Comparison of ENCODE assay signal across 7 mouse cellular contexts in the genomic region with DNA sequence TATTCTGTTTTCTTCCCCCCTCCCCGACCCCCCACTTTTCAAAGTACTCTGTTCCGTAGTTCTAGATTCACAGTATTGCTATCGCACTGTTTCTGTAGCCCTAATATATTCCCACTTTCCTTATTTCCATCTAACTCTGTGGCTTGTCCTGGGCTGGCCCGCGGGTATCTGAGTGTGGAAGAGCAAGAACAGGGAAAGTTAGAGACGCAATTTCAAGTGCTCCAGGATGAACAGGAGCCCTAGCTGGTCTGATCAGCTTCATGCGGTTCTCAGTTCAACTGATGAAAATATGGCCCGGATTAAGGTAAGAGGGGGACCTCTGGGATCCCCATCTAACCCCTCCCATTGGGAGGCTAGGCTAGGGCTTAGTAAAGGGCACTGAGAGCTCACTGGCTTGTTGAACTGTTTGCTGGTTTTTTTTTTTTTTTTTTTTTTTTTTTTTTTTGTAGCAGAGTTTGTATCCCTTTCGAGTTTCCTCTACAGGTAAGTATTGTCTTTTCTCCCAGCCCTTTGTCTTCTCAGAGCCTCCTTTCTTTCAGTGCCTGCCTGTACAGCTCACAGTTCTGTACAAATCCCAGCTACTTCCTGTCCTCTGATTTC. TPM values are rescaled to one million over a fixed set of nuclear protein-coding genes. Genes with fewer than 3 reads are reported as not detected.
DNase-seq lines count a peak whose midpoint lies in the region; ATAC-seq and TF ChIP-seq lines count a peak whose summit lies in the region.

No protein-coding gene starts in this region.

- WGBS in lung, adult 2 months = 4% methylated on average over 9 of the region's 9 CpGs
- 8% methylated on average over 9 of the region's 9 CpGs for WGBS in hindbrain, embryonic 14.5 days
- 5% methylated on average over 9 of the region's 9 CpGs for WGBS in midbrain, embryonic 11.5 days

- H3K36me3 ChIP-seq in hindbrain, embryonic 14.5 days (replicated peaks; ENCODE audit: control insufficient read depth, insufficient read depth) = no peaks in the 10 kb centered on the region
- H3K36me3 ChIP-seq in midbrain, embryonic 11.5 days (ENCODE audit: control insufficient read depth, insufficient read depth, low read length) = no peaks in the 10 kb centered on the region

- peak overlapping the region; percentile 52 for H3K9ac ChIP-seq in hindbrain, embryonic 14.5 days
- peak overlapping the region; percentile 76 for H3K9ac ChIP-seq in midbrain, embryonic 11.5 days (ENCODE audit: low read length)

- peak overlapping the region; percentile 54 for H3K4me3 ChIP-seq in lung, adult 2 months (replicated peaks; ENCODE audit: extremely low read depth, low read depth, low read length)
- H3K4me3 ChIP-seq in hindbrain, embryonic 14.5 days (replicated peaks; ENCODE audit: low read length) = peak overlapping the region; percentile 41
- H3K4me3 ChIP-seq in midbrain, embryonic 11.5 days (ENCODE audit: low read depth, low read length) = peak overlapping the region; percentile 40

- peaks cover 2% of the 10 kb centered on the region; the same call in 1 of the 2 replicates for H3K4me1 ChIP-seq in lung, adult 2 months (ENCODE audit: control insufficient read depth, insufficient read depth, low read length)
- peaks cover 8% of the 10 kb centered on the region; the same call in 1 of the 2 replicates for H3K4me1 ChIP-seq in hindbrain, embryonic 14.5 days (replicated peaks; ENCODE audit: control insufficient read depth, insufficient read depth, low read length)
- peaks cover 8% of the 10 kb centered on the region for H3K4me1 ChIP-seq in midbrain, embryonic 11.5 days (ENCODE audit: control insufficient read depth, insufficient read depth, low read length)

- TF ChIP-seq CTCF in lung, adult 2 months (IDR thresholded peaks at IDR 0.05; ENCODE audit: insufficient read depth, low read length) = no peak

- H3K9me3 ChIP-seq in hindbrain, embryonic 14.5 days (ENCODE audit: control insufficient read depth, low read length) = no peaks in the 10 kb centered on the region
- no peaks in the 10 kb centered on the region for H3K9me3 ChIP-seq in midbrain, embryonic 11.5 days (ENCODE audit: control insufficient read depth, low read length)

- peak; percentile 3; the same call in 1 of the 2 replicates for ATAC-seq in common myeloid progenitor, adult 5-6 weeks (replicated peaks; ENCODE audit: low read depth, poor library complexity, severe bottlenecking)
- ATAC-seq in hindbrain, embryonic 14.5 days (ENCODE audit: low FRiP score) = no peak
- peak; percentile 3; the same call in 1 of the 2 replicates for ATAC-seq in midbrain, embryonic 11.5 days (ENCODE audit: low FRiP score)

- TF ChIP-seq POLR2A in lung, adult 2 months (IDR thresholded peaks at IDR 0.05; ENCODE audit: borderline replicate concordance, extremely low read depth, low read depth, low read length) = no peak

- no peaks in the 10 kb centered on the region for H3K27me3 ChIP-seq in hindbrain, embryonic 14.5 days (ENCODE audit: control insufficient read depth, insufficient read depth, low read length)
- H3K27me3 ChIP-seq in midbrain, embryonic 11.5 days (ENCODE audit: control insufficient read depth, insufficient read depth, low read length) = no peaks in the 10 kb centered on the region

- DNase-seq in lung, adult 2 months = no peak
- no peak for DNase-seq in lung, postnatal 36 days
- DNase-seq in hindbrain, embryonic 14.5 days (ENCODE audit: low spot score) = no peak
- DNase-seq in midbrain, embryonic 11.5 days (ENCODE audit: low spot score, missing footprints) = no peak
- no peak for DNase-seq in layer of hippocampus, adult 9-11 months
- DNase-seq in spleen, postnatal 36 days (ENCODE audit: low spot score in 2 of 2) = no peak

- no peak overlapping the region for H3K27ac ChIP-seq in hindbrain, embryonic 14.5 days
- H3K27ac ChIP-seq in midbrain, embryonic 11.5 days (ENCODE audit: low read depth, low read length) = no peak overlapping the region

- peak overlapping the region; percentile 70 for H3K4me2 ChIP-seq in hindbrain, embryonic 14.5 days (replicated peaks)
- peak overlapping the region; percentile 85 for H3K4me2 ChIP-seq in midbrain, embryonic 11.5 days

RNA-seq across cellular contexts. Expression of a gene that starts 0.6 kb away (rescaled TPM):
- polyA plus RNA-seq in lung, adult 2 months (2012; rRNA removed) = 23.9 and 27.4 TPM in 2 replicates
- total RNA-seq in common myeloid progenitor, adult 5-6 weeks (2017) = 12.3 and 35.8 TPM in 2 replicates
- 11.3 and 11.5 TPM in 2 replicates for polyA plus RNA-seq in hindbrain, embryonic 14.5 days (2014; fragmentation: Nextera tagmentation; extraction: Ambion mirVana)
- polyA plus RNA-seq in midbrain, embryonic 11.5 days (2014; fragmentation: Nextera tagmentation; extraction: Ambion mirVana) = 34.3 and 37.7 TPM in 2 replicates

RNA-seq across cellular contexts. Expression of a gene that starts 0.7 kb away (rescaled TPM):
- 6.6 and 8.0 TPM in 2 replicates for polyA plus RNA-seq in lung, adult 2 months (2012; rRNA removed)
- 22.7 and 24.9 TPM in 2 replicates for total RNA-seq in common myeloid progenitor, adult 5-6 weeks (2017)
- polyA plus RNA-seq in hindbrain, embryonic 14.5 days (2014; fragmentation: Nextera tagmentation; extraction: Ambion mirVana) = 11.0 and 14.8 TPM in 2 replicates
- 23.6 and 28.0 TPM in 2 replicates for polyA plus RNA-seq in midbrain, embryonic 11.5 days (2014; fragmentation: Nextera tagmentation; extraction: Ambion mirVana)

RNA-seq across cellular contexts. Expression of a gene that starts 11.9 kb away (rescaled TPM):
- 2.0 and 2.3 TPM in 2 replicates for polyA plus RNA-seq in lung, adult 2 months (2012; rRNA removed)
- 1.8 and 4.9 TPM in 2 replicates for total RNA-seq in common myeloid progenitor, adult 5-6 weeks (2017)
- polyA plus RNA-seq in hindbrain, embryonic 14.5 days (2014; fragmentation: Nextera tagmentation; extraction: Ambion mirVana) = 2.8 and 3.0 TPM in 2 replicates
- 5.5 and 6.1 TPM in 2 replicates for polyA plus RNA-seq in midbrain, embryonic 11.5 days (2014; fragmentation: Nextera tagmentation; extraction: Ambion mirVana)

RNA-seq across cellular contexts. Expression of a gene that starts 23.5 kb away (rescaled TPM):
- 58.4 and 179 TPM in 2 replicates for polyA plus RNA-seq in lung, adult 2 months (2012; rRNA removed)
- total RNA-seq in common myeloid progenitor, adult 5-6 weeks (2017) = 266 and 285 TPM in 2 replicates
- 432 and 436 TPM in 2 replicates for polyA plus RNA-seq in hindbrain, embryonic 14.5 days (2014; fragmentation: Nextera tagmentation; extraction: Ambion mirVana)
- polyA plus RNA-seq in midbrain, embryonic 11.5 days (2014; fragmentation: Nextera tagmentation; extraction: Ambion mirVana) = 1,035 and 1,053 TPM in 2 replicates

RNA-seq across cellular contexts. Expression of a gene that starts 57.4 kb away (rescaled TPM):
- polyA plus RNA-seq in lung, adult 2 months (2012; rRNA removed) = 536 and 669 TPM in 2 replicates
- total RNA-seq in common myeloid progenitor, adult 5-6 weeks (2017) = 416 TPM in 2 replicates
- 712 and 742 TPM in 2 replicates for polyA plus RNA-seq in hindbrain, embryonic 14.5 days (2014; fragmentation: Nextera tagmentation; extraction: Ambion mirVana)
- polyA plus RNA-seq in midbrain, embryonic 11.5 days (2014; fragmentation: Nextera tagmentation; extraction: Ambion mirVana) = 544 TPM in 2 replicates
